Mouse (Mus musculus): Measurements from ENCODE around the gene Erich3.

DNA sequence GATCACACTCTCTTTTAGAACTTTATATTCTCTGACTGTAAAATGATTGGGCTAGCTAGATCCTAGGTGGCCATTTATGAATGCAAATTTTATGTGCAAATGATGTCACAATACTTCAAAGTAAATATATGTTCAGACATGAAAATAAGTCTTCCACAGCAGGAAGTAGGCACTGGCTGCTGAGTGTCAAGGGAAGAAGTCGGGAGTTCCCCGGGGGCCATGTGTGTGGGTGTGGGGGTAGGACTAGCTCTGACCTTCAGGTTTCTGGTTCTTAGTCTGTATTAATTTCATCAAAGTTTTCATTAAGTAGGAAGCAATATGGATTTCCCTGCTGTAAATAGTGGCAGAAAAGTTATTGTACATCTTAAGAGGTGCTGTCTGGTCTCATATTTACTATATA, 20.0 kb downstream of the Erich3 start:
- TF ChIP-seq CTCF (conservative IDR thresholded peaks at IDR 0.05; ENCODE audit: low read length) (no peak), NANOG (IDR thresholded peaks at IDR 0.05; ENCODE audit: borderline replicate concordance, low read length) (no peak)
